Mouse (Mus musculus) CD4-positive helper T cell, adult 2 months (primary cell): ENCODE data around the gene Tut7.
A peak's percentile ranks its signal among the peaks of the same experiment; 100 is the strongest.
"Not testable (repeated sequence)": the region's sequence is repeated elsewhere in the genome, so short reads cannot be mapped to it uniquely, and the experiment has no call there.

Source experiments
- DNase-seq: peaks from one replicate; pipeline ENCODE4 v3.0.0-alpha.2; 2012; ENCODE audit warnings: low read depth, missing footprints, low spot score

Gene Tut7

DNA sequence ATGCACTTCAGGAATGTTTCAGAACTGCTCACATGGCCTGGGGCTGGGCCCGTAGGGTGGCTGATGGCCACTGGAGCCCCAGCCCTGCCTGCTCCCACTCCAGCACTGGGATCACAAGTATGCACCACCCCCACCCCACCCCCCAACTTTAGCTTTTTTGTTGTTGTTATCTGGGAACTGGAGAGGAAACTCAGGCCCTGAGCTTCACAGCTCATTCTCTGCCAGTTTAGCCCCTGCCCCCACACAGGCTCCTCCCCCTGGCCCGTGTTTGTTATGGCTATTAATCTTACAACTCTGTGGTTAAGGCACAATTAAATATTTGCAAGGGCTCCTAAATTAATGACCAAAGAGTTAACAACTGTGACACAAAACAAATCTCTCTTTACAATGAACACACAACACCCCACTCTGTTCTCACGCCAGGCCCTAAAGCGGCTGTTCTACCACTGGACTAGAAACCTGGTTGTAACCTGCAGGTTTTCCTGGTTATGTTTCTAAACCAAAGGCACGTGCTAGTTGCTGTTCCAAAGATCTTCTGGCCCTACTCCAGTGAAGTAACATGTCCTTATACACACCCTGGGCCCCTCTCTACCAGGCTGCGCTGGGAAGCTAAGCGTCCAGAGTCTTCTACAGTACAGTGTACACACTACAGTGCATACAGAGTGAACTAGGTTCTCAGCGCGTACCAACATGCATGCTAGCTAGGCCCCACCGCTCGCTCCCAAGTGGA lies 56.0 kb downstream of the Tut7 start:
- no peak for DNase-seq

GRCm38 (mm10) chr13:59762791-59763190 lies 60.2 kb downstream of the Tut7 start:
- no peak for DNase-seq

DNA sequence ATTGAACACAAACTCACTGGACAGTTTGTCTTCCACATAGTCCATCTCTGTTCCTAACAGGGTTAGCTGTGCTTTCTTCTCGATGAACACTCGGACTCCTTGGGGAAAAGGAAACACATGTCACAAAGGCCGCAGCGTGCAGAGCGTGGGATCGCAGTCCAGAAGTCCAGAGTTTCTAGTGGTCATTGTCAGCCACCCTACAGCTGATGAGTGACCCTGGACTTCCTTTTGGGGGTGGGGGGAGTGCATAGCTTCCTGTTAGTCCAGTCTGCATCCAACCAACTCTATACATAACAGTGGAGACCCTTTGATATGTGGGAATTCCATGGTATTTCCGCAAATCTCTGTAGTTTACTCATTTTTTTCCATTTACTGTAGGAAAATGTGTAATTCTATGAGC lies 66.0 kb downstream of the Tut7 start:
- DNase-seq, result no peak

GRCm38 (mm10) chr13:59750310-59750709 lies 72.6 kb downstream of the Tut7 start:
- no peak for DNase-seq

DNA sequence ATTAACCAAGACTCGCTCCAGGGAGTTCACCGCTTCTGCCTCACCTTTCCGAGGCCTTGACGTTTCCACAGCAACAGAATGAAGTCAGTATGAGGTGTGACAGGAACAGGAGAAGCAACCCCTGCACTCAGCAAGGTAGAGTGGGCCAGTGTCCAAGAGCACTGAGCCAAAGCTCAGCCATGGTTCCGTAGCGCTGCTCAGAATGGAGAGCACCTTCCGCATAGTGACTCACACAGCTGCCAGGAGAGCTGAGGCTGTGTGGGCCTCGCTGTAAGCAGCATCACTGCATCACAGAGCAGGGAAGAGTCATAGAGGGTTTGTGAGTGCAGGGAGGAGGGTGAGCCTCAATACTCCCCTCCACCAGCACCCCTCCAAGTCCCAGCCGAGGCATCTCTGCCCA lies 76.2 kb downstream of the Tut7 start, which contains the start of gene 1700014D04Rik:
Gene 1700014D04Rik (minus strand): TSS at position 42 of the 400 bp plus-strand sequence.
- no peak for DNase-seq

DNA sequence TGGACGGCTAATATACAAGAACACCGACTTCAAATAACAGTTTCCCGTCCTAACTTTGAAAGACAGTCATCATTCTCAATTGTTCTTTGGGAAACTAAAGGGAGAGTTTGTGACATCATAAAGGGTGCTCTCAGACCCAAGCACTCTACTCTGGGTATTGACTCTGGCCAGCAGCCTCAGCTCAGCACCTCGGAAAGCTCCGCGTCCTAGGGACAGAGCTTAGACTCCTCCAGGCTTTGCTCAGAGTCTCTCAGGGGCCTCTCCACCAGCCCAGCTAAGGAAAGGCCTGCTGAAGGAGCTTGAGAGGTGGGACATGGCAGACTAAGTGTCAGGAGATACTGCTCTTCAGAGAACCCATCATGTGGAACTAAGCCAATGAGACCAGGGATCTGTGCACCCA lies 76.8 kb downstream of the Tut7 start:
- no peak for DNase-seq

DNA sequence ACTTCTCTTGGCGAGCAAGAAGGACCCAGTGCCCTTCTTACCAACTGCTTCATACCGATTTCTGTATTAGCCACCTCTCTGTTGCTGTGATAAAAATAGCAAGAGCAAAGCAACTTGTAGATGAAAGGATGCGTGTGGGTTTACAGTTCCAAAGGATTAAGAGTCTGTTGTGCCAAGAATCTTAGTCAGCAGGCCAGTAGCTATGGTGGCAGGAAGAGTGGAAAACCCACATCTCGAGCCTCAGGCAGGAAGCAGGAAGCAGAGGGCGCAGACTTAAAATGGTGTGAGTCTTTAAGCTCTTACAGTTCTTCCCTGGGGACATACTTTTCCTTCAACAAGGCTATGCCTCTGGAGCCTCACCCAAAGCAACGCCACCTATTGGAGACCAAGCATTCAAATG lies 77.5 kb downstream of the Tut7 start:
- DNase-seq, result no peak

DNA sequence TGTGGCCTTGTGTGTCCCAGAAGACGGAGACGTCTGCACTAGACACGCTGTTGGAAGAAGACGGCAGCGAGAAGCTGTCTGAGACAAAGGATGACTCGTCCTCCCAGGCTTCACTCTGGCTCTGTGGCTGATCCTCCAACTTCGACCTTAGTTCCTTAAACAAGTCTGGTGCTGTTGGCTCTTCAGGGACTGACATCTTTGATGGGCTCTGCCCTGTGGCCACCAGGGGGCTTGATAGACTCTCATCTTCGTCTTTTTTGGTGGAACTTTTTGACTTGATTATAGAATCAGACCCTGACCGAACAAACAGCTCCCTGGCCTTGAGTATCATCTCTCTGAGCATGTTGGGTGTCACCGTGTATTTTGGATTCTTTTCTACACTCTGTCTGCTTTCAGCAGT lies 81.2 kb downstream of the Tut7 start:
- DNase-seq, result peak; percentile 12

DNA sequence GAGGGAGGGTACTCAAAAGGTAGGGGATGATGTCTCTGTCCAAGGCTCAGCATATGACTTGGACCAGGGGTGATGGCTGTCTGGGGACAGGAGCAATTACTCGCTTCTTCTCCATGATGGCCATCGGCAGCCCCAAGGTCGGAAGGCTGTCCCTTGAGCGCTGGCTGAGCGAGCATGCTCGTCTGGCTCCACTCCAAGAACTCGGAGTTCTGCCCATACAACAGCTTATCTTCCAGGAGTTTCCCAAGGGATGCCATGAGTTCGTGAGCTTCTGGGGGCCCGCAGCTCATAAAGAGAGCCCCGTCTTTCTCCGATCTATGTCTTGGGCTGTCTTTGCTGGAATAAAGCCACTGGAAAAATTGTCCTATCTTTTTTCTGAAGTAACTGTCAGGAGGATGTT lies 81.9 kb downstream of the Tut7 start:
- no peak for DNase-seq

DNA sequence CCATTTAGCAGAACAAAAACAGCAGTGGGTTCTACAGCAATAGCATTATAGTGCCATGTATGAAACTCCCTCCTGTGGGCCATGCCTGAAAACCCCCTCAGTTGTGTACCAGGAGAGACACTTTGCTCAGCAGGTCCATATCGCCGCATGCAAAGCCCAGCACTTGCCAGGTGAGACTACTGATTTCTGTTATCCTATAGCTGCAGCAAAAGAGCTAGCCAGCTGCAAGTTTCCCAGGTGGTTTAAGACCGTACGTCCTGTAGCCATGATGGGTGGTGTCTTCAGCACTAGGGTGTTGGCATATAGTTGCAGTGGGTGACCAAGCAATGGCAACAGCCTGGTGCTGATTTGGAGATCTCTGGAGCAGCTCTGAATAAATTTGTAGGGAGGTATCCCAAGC lies 83.5 kb downstream of the Tut7 start:
- DNase-seq, result no peak

- no peak for DNase-seq
Observed at GRCm38 (mm10) chr13:59738455-59738854, 84.5 kb downstream of the Tut7 start.

DNA sequence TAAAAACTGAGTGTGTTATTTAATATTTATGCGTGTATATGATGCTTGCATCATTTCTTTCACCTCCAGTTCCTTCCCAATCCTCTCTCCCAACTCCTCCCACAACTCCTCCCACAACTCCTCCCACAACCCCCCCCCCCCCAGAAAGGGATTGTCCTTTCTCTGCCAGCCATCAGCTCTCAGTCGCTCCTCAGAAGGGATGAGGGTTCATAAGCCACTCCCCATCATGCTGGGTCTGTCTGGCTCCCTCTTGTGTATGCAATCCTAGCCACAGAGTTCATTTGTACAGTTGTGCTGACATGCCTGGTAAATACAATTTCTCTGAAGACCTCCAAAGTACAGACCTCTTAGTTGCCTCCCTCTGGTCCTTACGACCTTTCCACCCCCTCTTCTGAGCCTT lies 87.8 kb downstream of the Tut7 start:
- peak; percentile 20 for DNase-seq

- not testable (repeated sequence) for DNase-seq
Observed at GRCm38 (mm10) chr13:59734347-59734746, 88.6 kb downstream of the Tut7 start.

GRCm38 (mm10) chr13:59733936-59734335 lies 89.0 kb downstream of the Tut7 start:
- DNase-seq, result no peak

GRCm38 (mm10) chr13:59731652-59732051 lies 91.3 kb downstream of the Tut7 start, which contains the start of gene Spata31d1d:
Gene Spata31d1d, minus strand, starts transcription at chr13:59731752.
- DNase-seq, result no peak

DNA sequence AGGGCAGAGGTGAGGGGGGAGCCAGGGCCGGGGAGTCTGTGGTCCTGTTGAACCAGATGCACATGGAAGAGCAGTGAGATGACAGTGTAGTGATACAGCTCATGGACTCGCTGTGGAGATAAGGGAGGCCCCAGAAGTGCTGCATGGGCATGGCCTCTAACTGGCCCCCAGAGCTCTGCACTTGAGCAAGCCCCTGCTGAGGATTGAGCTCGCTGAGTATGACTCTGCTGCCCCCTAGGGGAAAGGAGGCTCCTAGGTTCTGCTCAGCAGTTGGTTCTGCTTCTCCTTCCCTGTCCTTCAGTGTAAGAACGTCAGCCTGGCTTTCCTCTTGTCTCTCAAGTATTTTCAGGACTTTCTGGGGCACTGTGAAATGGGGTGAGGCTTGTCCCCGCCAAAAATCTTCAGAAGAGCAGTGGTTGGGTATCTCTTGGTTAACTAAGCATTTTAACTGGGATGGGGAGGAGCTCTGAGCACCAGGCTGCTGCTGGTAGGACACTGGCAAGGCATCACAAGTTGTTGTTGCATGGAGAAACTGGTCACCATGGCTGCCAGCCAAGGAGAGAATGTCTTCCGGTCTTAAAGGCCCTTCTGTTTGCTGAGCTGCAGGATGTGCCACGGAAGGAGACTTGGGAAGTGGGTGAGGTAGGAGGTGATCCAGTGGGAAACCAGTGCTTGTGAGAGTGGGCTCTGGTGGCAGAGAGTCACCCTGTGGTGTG lies 94.4 kb downstream of the Tut7 start:
- peak; percentile 75 for DNase-seq

DNA sequence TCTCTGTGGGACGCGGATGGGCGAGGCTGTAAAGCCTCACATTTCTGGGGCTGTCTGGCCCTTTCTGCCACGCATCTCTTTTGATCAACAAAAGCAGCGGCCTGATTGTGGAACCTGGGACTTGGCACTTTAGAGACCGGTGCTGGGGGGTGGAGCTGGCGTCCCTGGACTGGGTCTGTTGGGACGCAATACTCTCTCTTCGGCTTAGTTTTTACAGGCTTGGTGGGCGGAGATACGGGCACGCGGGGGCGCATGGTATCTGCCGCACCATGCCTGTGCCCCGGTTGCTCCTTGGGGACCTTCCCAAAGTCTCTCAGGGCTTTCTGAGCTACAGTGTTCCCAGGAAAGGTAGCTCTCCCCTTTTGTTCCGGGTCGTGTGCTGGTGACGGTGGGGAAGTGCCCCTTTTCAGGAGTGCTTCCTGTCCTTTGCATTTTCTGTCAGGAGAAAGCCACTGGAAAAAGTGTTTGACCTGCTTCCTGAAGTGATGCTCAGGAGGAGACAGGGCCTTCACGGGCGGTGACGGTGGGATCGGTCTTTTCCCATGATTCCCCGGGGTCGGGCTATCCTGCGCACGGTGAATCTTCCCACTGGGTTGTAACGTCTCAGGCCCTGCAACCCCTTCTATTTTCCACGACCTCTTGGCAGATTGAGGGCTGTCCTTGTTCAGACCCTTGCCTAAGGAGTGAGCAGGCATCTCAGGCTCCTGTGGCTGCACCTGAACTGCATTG lies 96.6 kb downstream of the Tut7 start:
- DNase-seq, result no peak

GRCm38 (mm10) chr13:59722089-59722488 lies 100.9 kb downstream of the Tut7 start:
- DNase-seq, result not testable (repeated sequence)
